Mouse (Mus musculus) hindbrain, embryonic 14.5 days (tissue): ENCODE data around the gene Pqlc3. TPM values are rescaled to one million over a fixed set of nuclear protein-coding genes. Genes with fewer than 3 reads are reported as not detected.

Experiments
- ATAC-seq: fragments of 200-750 bp; cut with Nextera tagmentation; 2 replicates; pipeline ENCODE4 v1.8.0; 2017; ENCODE audit warnings: moderate number of reproducible peaks, mild to moderate bottlenecking, moderate TSS enrichment, moderate library complexity; ENCODE audit not compliant: low FRiP score
- DNase-seq: peaks from one replicate; pipeline ENCODE4 v3.0.0-alpha.2; 2015; ENCODE audit warnings: low spot score
- H3K27ac ChIP-seq: fragments of 300-500 bp; sonication (generic); 2 replicates; pipeline ENCODE4 v1.5.1; 2014; ENCODE audit warnings: mild to moderate bottlenecking, moderate library complexity
- H3K27me3 ChIP-seq: fragments of 300-500 bp; sonication (generic); 2 replicates; pipeline ENCODE4 v1.6.1; 2014; ENCODE audit warnings: mild to moderate bottlenecking, low read length, mixed read lengths; ENCODE audit not compliant: control insufficient read depth, insufficient read depth
- H3K36me3 ChIP-seq: fragments of 300-500 bp; sonication (generic); replicated peaks from 2 replicates; pipeline ENCODE4 v1.6.1; 2014; ENCODE audit not compliant: control insufficient read depth, insufficient read depth
- H3K4me1 ChIP-seq: fragments of 300-500 bp; sonication (generic); replicated peaks from 2 replicates; pipeline ENCODE4 v1.6.1; 2014; ENCODE audit warnings: antibody characterized with exemption, low read length, mixed read lengths; ENCODE audit not compliant: control insufficient read depth, insufficient read depth
- H3K4me2 ChIP-seq: fragments of 300-500 bp; sonication (generic); replicated peaks from 2 replicates; pipeline ENCODE4 v1.6.1; 2014; ENCODE audit warnings: mild to moderate bottlenecking, moderate library complexity
- H3K4me3 ChIP-seq: fragments of 300-500 bp; sonication (generic); replicated peaks from 2 replicates; pipeline ENCODE4 v1.5.1; 2014; ENCODE audit warnings: mild to moderate bottlenecking, low read length
- H3K9ac ChIP-seq: fragments of 300-500 bp; sonication (generic); 2 replicates; pipeline ENCODE4 v1.6.1; 2014
- H3K9me3 ChIP-seq: fragments of 300-500 bp; sonication (generic); 2 replicates; pipeline ENCODE4 v1.6.1; 2016; ENCODE audit warnings: low read length; ENCODE audit not compliant: control insufficient read depth
- whole genome bisulfite sequencing: fragments of 180-500 bp; shearing (Covaris S2); extraction: QIAGEN DNeasy Blood & Tissue Kit; methylation state at CpG from one replicate; pipeline ENCODE4 v1.1.7; 2014; 5-methylcytosine and 5-hydroxymethylcytosine counted together
- polyA plus RNA-seq: library from polyadenylated mRNA; unstranded; fragments of >200 nt; fragmentation: Nextera tagmentation; extraction: Ambion mirVana; gene quantifications from 2 replicates; pipeline ENCODE4 v1.2.1, GENCODE M21; 2014

The Pqlc3 gene
- polyA plus RNA-seq, 1 experiment from 2014 or later: 1.6 TPM

GRCm38 (mm10) chr12:16994291-16994690, 5.9 kb downstream of the Pqlc3 start:
- Histone ChIP-seq H3K4me2 (no peak overlapping the region), H3K9ac (no peak overlapping the region), H3K27me3 (peaks cover 20% of the 10 kb centered on the region), H3K4me1 (peaks cover 2% of the 10 kb centered on the region; the same call in 1 of the 2 replicates), H3K9me3 (no peaks in the 10 kb centered on the region), H3K27ac (no peak overlapping the region), H3K4me3 (no peak overlapping the region), H3K36me3 (peaks cover 10% of the 10 kb centered on the region)
- 94% methylated on average over 2 of the region's 2 CpGs for WGBS
- ATAC-seq (no peak), DNase-seq (no peak)

GRCm38 (mm10) chr12:16992355-16992754, 7.9 kb downstream of the Pqlc3 start:
- 79% methylated on average over 2 of the region's 2 CpGs for WGBS
- H3K36me3 ChIP-seq: peaks cover 10% of the 10 kb centered on the region
- no peak overlapping the region for H3K4me2 ChIP-seq

GRCm38 (mm10) chr12:16991376-16991775, 8.8 kb downstream of the Pqlc3 start:
- no peak overlapping the region for H3K9ac ChIP-seq
- H3K4me3 ChIP-seq: no peak overlapping the region
- H3K36me3 ChIP-seq: peaks cover 10% of the 10 kb centered on the region
- DNase-seq (no peak), ATAC-seq (no peak)
- no peaks in the 10 kb centered on the region for H3K4me1 ChIP-seq
- H3K9me3 ChIP-seq: no peaks in the 10 kb centered on the region
- 89% methylated on average over 2 of the region's 2 CpGs for WGBS
- H3K27me3 ChIP-seq: no peaks in the 10 kb centered on the region
- H3K4me2 ChIP-seq: no peak overlapping the region
- H3K27ac ChIP-seq: no peak overlapping the region

More at GRCm38 (mm10) chr12:16992355-16992754, 7.9 kb downstream of the Pqlc3 start:
- ATAC-seq: no peak
- no peak overlapping the region for H3K27ac ChIP-seq
- no peak for DNase-seq
- peaks cover 3% of the 10 kb centered on the region; the same call in 1 of the 2 replicates for H3K27me3 ChIP-seq
- no peak overlapping the region for H3K4me3 ChIP-seq
- H3K9me3 ChIP-seq: no peaks in the 10 kb centered on the region
- H3K9ac ChIP-seq: no peak overlapping the region
- no peaks in the 10 kb centered on the region for H3K4me1 ChIP-seq

GRCm38 (mm10) chr12:16985778-16986177, 14.4 kb downstream of the Pqlc3 start:
- Histone ChIP-seq H3K4me2 (no peak overlapping the region), H3K27me3 (no peaks in the 10 kb centered on the region), H3K27ac (no peak overlapping the region), H3K9ac (no peak overlapping the region), H3K9me3 (no peaks in the 10 kb centered on the region), H3K36me3 (peaks cover 40% of the 10 kb centered on the region), H3K4me1 (no peaks in the 10 kb centered on the region), H3K4me3 (no peak overlapping the region)
- DNase-seq (no peak), ATAC-seq (no peak)
- 97% methylated on average over 1 of the region's 1 CpGs for WGBS

- no peak for DNase-seq
- Histone ChIP-seq H3K36me3 (peaks cover 91% of the 10 kb centered on the region), H3K9ac (no peak overlapping the region), H3K27me3 (no peaks in the 10 kb centered on the region), H3K27ac (no peak overlapping the region), H3K4me3 (no peak overlapping the region), H3K4me2 (no peak overlapping the region), H3K4me1 (no peaks in the 10 kb centered on the region), H3K9me3 (no peaks in the 10 kb centered on the region)
- ATAC-seq: no peak
Observed at GRCm38 (mm10) chr12:16977120-16977519, 23.1 kb downstream of the Pqlc3 start.

GRCm38 (mm10) chr12:16966811-16967210, 33.4 kb downstream of the Pqlc3 start:
- H3K4me2 ChIP-seq: no peak overlapping the region
- H3K4me3 ChIP-seq: no peak overlapping the region
- DNase-seq: no peak
- peaks cover 69% of the 10 kb centered on the region for H3K36me3 ChIP-seq
- H3K9me3 ChIP-seq: no peaks in the 10 kb centered on the region
- H3K27ac ChIP-seq: no peak overlapping the region
- ATAC-seq: no peak
- no peaks in the 10 kb centered on the region for H3K4me1 ChIP-seq
- H3K9ac ChIP-seq: no peak overlapping the region
- 99% methylated on average over 2 of the region's 2 CpGs for WGBS
- H3K27me3 ChIP-seq: no peaks in the 10 kb centered on the region

- H3K4me2 ChIP-seq: no peak overlapping the region
- no peaks in the 10 kb centered on the region for H3K4me1 ChIP-seq
- peaks cover 70% of the 10 kb centered on the region for H3K36me3 ChIP-seq
- no peak overlapping the region for H3K4me3 ChIP-seq
- no peaks in the 10 kb centered on the region for H3K27me3 ChIP-seq
- no peaks in the 10 kb centered on the region for H3K9me3 ChIP-seq
- H3K9ac ChIP-seq: no peak overlapping the region
- no peak overlapping the region for H3K27ac ChIP-seq
- 65% methylated on average over 2 of the region's 2 CpGs for WGBS
- ATAC-seq: no peak
- no peak for DNase-seq
Observed at GRCm38 (mm10) chr12:16963354-16963753, 36.9 kb downstream of the Pqlc3 start.

- H3K27ac ChIP-seq: no peak overlapping the region
- ATAC-seq: no peak
- no peaks in the 10 kb centered on the region for H3K9me3 ChIP-seq
- H3K36me3 ChIP-seq: peaks cover 59% of the 10 kb centered on the region
- DNase-seq: no peak
- no peak overlapping the region for H3K4me2 ChIP-seq
- no peaks in the 10 kb centered on the region for H3K27me3 ChIP-seq
- H3K4me1 ChIP-seq: no peaks in the 10 kb centered on the region
- no peak overlapping the region for H3K9ac ChIP-seq
- 55% methylated on average over 1 of the region's 1 CpGs for WGBS
- H3K4me3 ChIP-seq: no peak overlapping the region
Observed at GRCm38 (mm10) chr12:16958851-16959250, 41.4 kb downstream of the Pqlc3 start.

- Histone ChIP-seq H3K4me1 (no peaks in the 10 kb centered on the region), H3K4me3 (no peak overlapping the region), H3K9me3 (no peaks in the 10 kb centered on the region), H3K27me3 (no peaks in the 10 kb centered on the region), H3K4me2 (no peak overlapping the region), H3K27ac (no peak overlapping the region), H3K9ac (no peak overlapping the region), H3K36me3 (peaks cover 38% of the 10 kb centered on the region)
- 91% methylated on average over 6 of the region's 6 CpGs for WGBS
- DNase-seq (no peak), ATAC-seq (no peak)
Observed at GRCm38 (mm10) chr12:16948239-16948638, 52.0 kb downstream of the Pqlc3 start.

GRCm38 (mm10) chr12:16941976-16942375, 58.2 kb downstream of the Pqlc3 start:
- DNase-seq: no peak
- WGBS: 87% methylated on average over 3 of the region's 3 CpGs

More at GRCm38 (mm10) chr12:16941976-16942375, 58.2 kb downstream of the Pqlc3 start:
- Histone ChIP-seq H3K36me3 (peaks cover 15% of the 10 kb centered on the region; the same call in 1 of the 2 replicates), H3K4me3 (no peak overlapping the region), H3K27ac (no peak overlapping the region), H3K9ac (no peak overlapping the region), H3K4me2 (no peak overlapping the region), H3K27me3 (no peaks in the 10 kb centered on the region), H3K9me3 (no peaks in the 10 kb centered on the region), H3K4me1 (no peaks in the 10 kb centered on the region)
- no peak for ATAC-seq
